Mouse (Mus musculus): ENCODE results near the gene Pex7.

Pex7 gene

DNA sequence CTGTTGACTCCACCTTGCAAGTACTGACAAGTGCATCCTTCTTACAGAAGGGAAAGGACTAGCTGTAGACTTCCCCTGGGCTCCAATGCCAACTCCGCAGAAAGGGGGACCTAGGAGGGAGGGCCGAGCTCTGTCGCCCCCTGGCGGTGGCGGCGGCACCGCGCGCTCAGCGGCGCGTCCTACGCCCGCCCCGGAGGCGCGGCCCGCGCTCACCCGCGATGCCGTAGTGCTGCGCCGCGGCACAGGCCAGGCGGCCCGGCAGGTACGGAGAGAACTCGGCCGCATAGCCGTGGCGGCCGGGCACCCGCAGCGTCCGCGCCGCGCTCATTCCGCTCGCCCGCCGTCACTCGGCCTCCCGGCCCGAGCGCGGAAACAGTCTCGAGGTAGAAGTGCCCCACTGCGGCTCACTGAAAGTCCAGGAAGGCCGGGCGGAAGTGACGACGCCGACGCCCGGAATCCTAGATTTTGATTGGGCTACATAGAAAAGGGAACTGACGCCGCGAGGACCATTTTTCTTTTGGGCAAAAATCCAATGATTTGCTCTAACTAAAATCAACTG lies at the start of gene Pex7:
Gene Pex7, minus strand, starts transcription at position 444 of the 559 bp plus-strand sequence.
- DNase-seq (ENCODE audit: low spot score in 2 of 2): peak; percentile 83 to 92

DNA sequence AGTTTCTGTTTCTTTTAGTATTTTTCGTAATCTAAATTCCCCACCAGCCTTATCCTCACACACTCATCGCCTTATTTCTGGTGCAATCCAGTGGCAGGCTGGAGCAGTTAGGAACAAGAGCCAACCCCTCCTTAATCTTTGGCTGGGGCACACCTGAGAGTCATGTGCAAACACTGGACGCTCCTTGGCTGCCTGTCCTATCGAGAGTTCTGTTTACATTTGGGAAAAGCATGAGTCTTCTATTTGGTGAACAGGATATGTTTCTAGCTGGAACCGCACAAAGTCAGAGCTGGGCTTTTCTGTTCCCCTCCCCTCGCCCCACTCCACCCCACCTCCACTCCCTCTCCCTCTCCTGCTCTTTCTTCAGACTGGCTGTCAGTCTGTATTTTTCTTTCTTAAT lies 49.3 kb upstream of the Pex7 start:
- no peak for DNase-seq (ENCODE audit: low spot score in 2 of 2)

DNA sequence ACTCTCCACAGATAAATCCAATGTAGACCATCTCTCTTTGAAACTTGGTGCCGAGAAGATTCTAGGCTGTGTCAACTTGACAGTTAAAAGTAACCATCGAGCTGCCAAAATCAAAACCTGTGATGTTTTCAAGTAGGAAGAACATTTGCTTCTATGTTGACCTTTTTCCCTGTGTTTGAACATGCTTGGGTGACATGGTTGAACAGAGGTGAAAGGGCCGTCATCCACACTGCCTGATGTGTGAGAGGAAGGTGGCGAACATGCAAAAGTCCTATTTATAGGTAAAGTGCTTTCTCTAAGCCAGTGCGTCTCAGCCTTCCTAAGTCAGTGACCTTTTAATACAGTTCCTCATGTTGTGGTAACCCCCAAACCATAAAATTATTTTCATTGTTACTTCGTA lies 48.3 kb upstream of the Pex7 start:
- no peak for DNase-seq (ENCODE audit: low spot score in 2 of 2)

DNA sequence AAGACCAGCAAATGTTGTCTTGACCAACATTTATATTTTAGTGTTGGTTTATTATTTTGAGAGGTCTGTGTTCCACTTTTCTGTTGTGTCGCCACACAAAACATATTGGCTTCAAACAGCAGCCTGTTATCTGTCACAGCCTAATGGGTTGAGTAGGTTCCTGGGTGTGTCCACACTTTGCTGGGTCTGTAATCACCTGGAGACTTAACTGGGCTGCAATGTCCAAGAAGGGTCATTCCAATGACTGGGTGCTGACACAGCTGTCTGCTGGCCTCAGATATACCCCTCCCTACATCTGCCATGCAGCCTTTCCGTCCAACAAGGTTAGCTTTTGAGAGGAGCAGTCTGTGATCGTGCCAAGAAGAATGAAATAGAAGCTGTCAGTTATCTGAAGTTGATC lies 47.1 kb upstream of the Pex7 start:
- no peak for DNase-seq (ENCODE audit: low spot score in 2 of 2)

DNA sequence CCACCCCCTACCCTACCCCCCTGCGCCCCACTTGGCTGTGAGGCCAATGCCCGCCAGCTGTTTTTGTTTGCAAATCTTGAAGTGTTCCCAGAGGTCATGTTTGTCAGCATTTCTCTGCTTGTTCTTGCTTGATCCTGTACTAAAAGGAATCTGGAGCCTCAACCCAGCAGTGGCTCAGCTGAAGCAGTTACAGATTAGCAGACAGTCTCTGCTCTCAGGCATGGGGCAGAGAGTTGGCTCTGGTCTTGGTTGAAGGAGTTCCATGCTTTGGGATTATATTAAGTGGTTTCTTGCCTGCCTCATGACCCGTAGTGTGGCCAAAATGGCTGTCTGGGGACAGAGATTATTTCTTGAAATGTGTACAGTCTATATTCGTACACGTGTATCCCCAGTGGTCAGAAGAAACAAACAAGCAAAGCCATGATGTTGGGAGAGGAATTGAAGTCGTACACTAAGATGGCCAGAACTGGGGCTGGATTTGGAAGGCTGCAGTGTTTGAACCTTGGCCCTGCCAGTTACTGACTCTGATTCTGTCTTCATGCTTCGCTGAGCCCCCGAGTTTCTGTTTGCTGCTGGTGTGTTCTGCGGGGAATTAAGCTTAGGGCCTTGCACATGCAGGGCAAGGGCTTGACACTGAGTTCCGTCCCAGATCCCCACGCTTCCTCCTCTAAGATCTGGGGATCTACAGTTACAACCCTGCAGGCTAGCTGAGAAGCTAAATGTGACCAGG lies 45.7 kb upstream of the Pex7 start:
- no peak for DNase-seq (ENCODE audit: low spot score in 2 of 2)

DNA sequence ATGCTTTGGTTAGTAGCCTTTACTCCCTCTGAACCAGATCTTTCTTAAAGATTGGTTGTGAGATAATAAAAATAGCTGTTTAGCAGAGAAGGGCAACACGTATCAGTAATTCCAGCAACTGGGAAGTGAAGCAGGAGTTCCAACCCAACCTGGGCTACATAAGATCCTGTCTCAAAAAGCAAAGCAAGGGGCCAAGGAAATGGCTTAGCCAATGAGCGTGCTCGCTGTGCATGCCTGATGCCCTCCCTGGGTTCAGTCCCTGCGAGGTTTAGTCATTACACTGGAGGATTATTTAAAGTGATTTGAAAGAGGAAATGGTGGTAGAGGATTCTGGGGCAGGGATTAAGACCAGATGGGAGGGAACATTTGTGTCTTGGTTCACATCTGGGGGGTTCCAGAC lies 41.6 kb upstream of the Pex7 start:
- DNase-seq (ENCODE audit: low spot score in 2 of 2): no peak

DNA sequence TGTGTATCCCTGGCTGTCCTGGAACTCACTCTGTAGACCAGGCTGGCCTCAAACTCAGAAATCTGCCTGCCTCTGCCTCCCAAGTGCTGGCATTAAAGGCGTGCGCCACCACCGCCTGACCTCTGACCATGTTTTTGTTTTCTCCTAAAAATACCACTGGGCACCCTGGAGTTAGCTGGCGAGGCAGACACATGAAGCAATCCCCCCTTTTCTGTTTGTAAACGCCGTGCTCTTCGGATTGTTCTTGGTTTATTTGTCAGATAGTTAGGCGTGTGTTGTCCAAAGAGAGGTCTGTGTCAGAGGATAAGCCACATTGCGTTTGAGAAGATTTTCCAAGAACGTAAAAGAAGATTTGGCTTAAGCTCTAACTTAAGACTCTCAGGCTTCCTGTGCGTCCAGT lies 40.9 kb upstream of the Pex7 start:
- no peak for DNase-seq (ENCODE audit: low spot score in 2 of 2)

DNA sequence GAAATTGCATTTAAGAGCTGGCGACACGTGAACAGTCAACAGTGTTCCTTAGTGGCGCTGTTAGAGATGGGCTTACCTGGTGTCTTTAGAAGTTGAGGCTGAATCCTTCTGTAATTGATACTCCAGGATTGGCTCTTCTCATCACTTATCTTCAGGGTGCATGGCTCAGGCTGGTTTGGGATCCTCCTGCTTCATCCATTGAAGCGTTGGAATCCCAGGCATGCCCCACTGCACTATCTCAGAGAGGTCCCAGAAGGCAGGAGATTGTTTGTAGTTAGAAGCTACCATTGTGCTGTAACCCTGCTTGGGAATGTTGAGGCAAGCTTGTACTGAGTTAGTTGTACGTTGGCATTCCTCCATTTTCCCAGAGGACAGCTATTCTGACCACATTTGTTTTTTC lies 40.4 kb upstream of the Pex7 start:
- DNase-seq (ENCODE audit: low spot score in 2 of 2): no peak

DNA sequence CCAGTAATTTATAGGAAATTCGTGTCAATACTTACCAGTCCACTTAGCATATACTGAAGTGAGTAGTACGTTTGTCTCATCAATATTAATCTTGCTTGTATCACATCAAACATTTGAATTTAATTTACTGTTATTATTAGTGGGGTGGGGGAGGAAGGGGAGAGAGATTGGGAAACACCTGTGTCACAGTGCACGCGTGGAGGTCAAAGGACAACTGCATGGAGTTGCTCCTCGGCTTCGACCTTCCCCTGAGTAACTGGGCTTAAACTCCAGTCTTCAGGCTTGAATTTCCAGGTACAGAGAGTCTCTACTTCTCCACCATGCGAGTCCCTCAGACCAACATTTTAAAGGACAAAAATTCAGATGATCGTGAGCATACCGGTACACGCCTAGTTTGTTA lies 40.0 kb upstream of the Pex7 start:
- no peak for DNase-seq (ENCODE audit: low spot score in 2 of 2)

DNA sequence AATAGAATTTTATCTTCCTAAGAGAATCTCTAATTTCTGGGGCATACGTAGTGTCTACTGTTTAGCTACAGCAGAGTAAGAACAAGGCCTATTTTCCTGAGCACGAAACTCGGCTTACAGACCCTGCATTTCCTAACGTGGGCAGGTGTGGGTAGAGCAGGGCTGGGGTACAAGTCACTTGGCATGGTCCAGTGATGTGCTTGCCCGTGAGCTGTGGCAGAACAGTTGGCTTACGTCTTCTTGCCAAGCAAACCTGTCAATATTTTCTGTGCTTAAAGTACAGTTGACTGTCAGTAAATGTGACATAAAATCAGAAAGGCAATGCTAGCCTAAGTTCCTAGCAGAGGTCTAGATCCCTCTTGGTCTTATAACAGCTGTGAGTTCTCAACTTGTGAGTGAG lies 39.2 kb upstream of the Pex7 start:
- DNase-seq (ENCODE audit: low spot score in 2 of 2): no peak

DNA sequence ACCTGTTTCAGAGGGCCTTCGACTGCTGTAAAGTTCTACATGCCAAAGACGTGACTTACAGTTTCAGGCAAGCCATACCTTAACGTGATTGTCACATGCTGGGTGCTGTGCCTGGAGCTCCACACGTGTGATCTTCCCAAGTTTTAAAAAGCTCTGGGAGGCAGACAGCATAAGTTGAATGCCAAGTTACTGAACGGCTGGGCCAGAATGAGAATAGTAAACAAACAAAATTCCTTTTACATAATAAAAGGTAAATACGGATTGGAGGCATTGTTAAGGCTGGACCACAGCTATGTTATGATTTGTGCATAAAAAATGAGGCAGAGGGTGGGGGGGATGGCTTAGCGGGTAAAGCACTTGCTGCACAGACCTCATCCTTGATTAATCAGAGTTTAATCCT lies 38.2 kb upstream of the Pex7 start:
- no peak for DNase-seq (ENCODE audit: low spot score in 2 of 2)

DNA sequence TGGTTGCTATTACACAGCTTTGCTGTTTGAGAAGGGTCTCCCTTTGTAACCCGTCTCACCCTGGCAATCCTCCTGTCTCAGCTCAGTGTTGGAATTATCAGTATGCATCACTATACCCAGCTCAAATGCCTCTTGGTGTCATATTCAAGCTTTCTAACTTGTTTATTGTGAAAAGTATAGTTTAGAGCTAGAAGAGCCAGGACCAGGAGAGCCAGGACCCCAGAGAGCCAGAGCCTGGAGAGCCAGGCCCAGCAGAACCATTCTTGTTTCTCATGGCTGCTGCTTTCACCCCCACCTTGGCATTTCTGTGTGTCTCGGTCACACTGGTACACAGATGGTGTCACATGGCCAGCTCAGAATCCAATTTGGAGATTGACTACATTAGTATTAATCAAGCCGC lies 35.1 kb upstream of the Pex7 start:
- DNase-seq (ENCODE audit: low spot score in 2 of 2): no peak

DNA sequence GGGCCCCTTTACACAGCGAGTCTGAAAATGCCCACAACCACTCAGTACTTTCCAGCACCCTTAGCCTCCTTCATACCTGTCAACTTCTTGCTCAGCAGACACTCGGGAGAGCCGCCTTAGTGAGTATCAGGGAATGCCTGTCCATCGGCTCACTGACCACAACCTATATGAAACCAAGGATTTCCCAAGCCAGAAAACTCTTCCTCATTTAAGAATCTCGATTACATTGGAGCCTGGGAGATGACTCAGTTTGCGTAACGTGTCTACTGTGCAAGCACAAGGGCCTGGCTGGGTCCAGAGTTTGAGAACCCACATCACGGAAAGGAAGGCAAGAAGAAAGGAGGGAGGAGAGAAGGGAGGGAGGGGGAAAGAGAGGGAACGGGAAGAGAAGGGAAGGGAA lies 34.4 kb upstream of the Pex7 start:
- DNase-seq (ENCODE audit: low spot score in 2 of 2): no peak

DNA sequence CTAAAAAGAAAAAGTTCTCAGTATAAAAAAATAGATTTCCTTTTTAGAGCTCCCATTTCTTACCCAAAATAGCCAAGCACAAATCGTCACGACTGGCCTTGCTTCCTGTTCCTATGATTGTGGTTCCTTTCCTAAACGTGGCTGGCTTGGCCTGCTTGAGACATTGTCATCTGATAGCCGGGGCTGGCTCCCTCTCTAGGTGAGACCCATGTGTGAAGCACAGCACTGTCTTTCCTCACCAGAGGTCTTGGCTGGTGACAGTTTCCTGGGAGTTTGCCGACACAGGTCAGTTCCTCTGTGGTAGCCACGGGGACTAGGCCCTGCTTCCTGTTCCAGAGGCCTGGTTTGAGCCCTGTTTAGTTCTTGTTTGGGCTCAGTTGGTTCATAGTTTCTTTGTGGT lies 33.6 kb upstream of the Pex7 start:
- no peak for DNase-seq (ENCODE audit: low spot score in 2 of 2)

DNA sequence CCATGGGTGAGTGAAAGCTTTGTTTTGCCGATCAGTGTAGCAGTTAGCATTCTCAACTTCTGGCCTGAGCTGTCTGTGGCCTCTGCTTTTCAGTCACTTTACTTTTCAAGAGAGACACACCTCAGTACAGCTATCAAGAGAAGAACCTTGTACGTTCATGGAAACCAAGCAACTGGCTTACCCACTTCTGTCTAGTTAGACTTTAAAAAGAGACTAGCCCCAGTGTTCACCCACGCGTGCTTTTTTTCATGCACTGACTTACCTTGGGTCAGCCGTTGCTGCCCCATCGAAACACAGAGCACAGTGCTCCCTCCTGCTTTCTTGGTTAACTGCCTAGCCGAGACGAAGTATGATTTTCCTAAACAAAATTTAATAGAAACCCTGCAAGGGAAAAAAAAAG lies 33.1 kb upstream of the Pex7 start:
- DNase-seq (ENCODE audit: low spot score in 2 of 2): no peak

DNA sequence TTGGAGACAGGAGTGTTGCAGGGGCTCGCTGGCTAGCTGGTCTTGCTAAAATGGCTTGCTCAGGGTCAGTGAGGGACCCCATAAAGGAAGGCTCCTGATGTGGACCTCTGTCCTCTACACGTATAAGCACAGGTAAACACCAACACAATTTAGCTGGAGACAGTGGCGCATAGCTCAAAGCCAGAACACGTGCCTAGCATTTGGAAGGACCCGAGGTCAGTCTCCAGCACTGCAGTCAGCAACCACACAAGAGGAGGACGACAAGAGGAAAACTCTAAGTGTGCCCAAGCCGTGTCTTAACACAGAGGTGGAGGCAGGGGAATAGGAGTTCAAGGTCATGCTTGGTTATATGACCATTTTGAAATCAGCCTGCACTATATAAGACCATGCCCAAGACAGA lies 32.6 kb upstream of the Pex7 start:
- DNase-seq (ENCODE audit: low spot score in 2 of 2): no peak

DNA sequence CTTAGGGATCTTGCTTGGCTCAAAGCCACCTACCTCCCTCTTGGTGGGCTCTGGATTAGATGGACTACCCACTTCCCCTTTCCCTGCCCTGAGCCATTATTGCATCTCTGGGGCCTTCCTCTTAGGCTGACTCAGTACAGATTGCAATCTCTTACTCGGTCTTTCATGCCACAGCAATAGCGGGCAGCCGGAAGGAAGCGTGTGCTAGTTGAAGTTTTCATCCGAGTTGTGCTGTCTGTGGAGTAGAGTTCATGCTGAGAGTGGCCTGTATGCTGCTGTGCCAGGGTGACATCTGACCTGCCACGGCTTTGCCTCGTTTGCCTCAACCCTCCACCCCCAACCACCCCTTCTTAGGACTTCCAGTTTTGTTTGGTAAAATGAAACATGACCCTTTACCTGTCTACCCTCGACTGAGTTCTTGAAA lies 31.8 kb upstream of the Pex7 start:
- no peak for DNase-seq (ENCODE audit: low spot score in 2 of 2)

DNA sequence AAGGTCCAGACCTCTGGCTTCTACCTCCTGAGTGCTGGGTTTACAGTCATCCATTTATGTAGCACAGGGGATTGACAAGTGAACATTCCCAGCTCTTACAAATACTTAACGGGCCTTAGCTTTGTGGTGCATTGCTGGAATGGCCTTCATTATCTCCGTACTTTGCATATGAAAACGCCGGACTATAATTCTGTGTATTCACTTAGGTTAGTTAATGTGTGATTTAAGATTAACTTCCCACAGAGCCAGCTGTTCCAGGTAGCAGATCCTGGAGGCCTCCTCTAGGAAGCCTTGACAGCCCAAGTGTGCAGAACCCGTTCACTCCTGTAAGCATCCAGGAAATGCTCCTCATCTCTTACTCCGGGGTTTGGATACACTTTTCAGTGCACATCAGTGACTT lies 31.2 kb upstream of the Pex7 start:
- no peak for DNase-seq (ENCODE audit: low spot score in 2 of 2)

DNA sequence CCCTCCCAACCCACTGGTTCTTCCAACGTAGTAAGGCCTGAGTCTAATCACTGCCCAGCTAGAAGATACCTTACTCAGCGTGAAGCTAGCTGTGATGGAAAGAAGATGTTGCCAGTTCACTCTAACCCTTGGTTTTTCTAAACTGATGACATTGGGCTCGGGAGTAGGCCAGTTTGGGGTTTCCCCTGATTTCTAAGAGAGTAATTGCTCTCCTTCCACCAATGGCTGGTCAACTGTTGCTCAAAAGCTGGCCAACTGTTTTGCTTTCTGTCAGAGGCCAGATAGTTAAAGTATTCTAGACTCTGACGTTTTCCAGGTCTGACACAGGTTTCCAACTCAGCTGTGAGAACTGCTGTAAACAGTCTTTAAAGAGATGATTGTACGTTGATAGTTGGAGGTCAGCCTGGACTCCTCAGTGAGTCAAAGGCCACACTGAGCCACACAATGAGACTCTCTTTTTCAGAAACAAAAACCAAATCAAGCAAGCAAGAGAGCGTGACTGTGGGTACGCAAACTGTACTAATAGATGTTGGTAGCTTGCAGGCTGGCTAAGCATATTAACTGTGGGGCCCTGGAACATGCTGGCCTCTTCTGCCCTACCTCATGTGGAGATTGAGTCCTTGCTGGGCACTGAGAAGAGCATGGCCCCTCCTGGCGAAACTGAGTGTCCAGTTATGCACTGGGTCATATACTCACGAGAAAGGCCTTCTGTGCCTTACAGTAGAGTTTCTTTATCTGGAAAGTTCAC lies 29.6 kb upstream of the Pex7 start:
- no peak for DNase-seq (ENCODE audit: low spot score in 2 of 2)

DNA sequence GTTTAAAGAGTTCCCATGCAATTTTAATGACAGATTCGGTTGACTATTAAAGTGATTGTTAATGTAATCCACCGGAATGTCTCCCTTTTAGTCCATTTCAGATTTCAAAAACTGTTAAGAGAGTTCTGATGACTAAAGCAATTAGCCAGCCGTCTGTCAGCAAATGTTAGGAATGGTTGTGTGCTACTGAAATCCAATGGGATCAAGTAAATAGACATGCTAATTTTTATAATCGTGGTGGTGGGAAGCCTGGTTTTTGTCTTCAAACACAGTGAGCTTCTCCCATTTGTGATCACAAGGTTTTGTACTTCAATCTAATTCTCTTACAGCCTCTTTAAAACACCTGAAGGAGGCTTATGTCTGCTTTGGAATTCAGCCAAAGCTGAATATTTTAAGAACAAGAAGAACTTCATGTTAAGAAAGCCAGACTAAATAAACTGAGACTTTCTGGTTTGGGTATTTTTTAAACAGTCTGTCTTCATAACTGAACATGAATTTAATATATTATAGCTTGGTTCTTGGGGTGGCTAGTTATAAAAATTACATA lies 28.4 kb upstream of the Pex7 start:
- no peak for DNase-seq (ENCODE audit: low spot score in 2 of 2)

DNA sequence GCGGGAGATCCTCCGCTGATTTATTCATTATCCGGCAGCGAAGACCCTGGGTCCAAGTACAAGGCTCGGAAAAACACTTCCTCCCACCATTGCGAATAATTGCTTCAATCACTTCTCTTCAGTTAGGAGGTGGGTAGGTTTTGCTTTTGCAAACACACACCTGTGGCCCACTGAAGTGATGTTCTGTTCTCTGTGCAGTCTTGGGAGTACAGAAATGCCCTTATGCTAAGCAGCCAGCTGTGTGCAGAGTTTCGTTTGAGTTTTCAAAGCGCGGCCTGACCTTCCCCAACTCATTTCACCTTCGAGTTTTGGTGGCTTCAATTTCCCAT lies 27.8 kb upstream of the Pex7 start:
- no peak for DNase-seq (ENCODE audit: low spot score in 2 of 2)

DNA sequence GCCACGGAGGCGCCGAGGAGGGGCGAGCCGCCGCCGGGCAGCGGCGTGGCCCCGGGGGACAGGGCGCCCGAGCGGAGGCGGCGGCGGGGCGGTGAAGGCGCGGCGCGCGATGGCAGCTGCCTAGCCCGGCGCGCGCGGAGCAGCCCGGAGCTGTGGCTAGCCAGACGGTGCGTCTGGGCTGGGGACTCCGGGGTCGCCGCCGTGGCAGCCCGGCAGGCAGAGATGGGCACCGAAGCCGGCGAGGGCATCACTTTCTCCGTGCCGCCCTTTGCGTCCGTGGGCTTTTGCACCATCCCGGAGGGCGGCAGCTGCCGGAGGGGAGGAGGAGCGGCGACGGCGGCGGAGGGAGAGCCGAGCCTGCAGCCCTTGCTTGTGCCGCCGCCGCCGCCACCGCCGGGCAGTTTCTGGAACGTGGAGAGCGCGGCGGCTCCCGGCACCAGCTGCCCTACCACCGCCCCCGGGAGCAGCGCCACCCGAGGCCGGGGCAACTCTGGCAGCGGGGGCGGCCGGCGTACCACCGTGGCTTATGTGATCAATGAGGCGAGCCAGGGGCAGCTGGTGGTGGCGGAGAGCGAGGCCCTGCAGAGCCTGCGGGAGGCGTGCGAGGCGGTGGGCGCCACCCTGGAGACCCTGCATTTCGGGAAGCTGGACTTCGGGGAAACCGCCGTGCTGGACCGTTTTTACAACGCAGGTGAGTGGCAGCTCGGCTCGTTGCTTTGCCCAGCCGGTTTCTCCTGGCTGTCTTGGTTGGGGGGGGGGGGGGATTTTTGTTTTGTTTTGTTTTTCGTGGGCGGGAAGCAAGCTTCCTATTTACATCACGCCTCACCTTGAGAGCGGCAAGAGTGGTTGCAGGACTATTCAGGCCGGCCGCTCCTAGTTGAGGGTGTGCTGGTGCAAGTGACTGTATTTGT lies 27.1 kb upstream of the Pex7 start, which contains the start of gene Map3k5:
Gene Map3k5, plus strand, starts transcription at position 89 of the 911 bp plus-strand sequence.
- peak; percentile 37 to 63 for DNase-seq (ENCODE audit: low spot score in 2 of 2)

All from cerebellum, postnatal 4 days (tissue).